Mouse (Mus musculus) heart, adult 2 months (tissue): ENCODE measurements around the gene Bcorl1.

Experiments used
- CTCF ChIP-seq: fragments of 200-600 bp; IDR thresholded peaks from 2 replicates; pipeline ENCODE4 v1.8.1; 2022; ENCODE audit warnings: antibody characterized with exemption, mild to moderate bottlenecking, moderate library complexity
- EP300 ChIP-seq: fragments of 200-500 bp; IDR thresholded peaks from 2 replicates; pipeline ENCODE4 v1.6.1; 2011; ENCODE audit warnings: low read depth, low read length, control low read depth; ENCODE audit not compliant: insufficient read depth
- POLR2A ChIP-seq: fragments of 200-500 bp; IDR thresholded peaks from 2 replicates; pipeline ENCODE4 v1.6.1; 2011; ENCODE audit warnings: mild to moderate bottlenecking, low read depth, low read length, control low read depth; ENCODE audit not compliant: insufficient read depth

DNA sequence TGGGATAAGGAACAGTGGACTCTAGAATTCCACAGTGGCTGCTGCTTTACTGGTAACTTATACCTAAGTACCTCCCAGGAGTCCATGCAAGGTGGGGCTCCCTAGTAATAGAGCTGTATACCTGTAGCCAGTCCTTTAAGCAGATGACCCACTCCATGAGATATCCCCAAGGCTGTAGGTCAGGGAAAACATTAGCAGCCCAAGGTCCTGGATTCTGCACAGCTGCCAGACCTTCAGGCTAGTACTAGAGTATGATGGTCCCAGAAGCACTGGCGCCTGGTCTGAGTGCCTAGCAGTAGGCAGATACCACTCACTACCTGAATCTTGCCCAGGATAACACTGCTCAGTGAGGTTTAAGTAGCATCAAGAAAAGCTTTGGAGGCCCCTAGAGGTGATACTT is 93.1 kb downstream of the Bcorl1 start:
- TF ChIP-seq EP300 (no peak), POLR2A (no peak), CTCF (no peak)
